Mouse (Mus musculus): ENCODE data around the gene Stradb. TPM values are rescaled to one million over a fixed set of nuclear protein-coding genes. Genes with fewer than 3 reads are reported as not detected.
"Not testable (repeated sequence)": the region's sequence is repeated elsewhere in the genome, so short reads cannot be mapped to it uniquely, and the experiment has no call there.

Gene Stradb
- polyA plus RNA-seq, 1 experiment from 2014 or later, result 23.8 TPM

- no peak overlapping the region for H3K4me3 ChIP-seq (ENCODE audit: low read depth, low read length)
- H3K9ac ChIP-seq (ENCODE audit: low read length), result no peak overlapping the region
- H3K4me1 ChIP-seq (ENCODE audit: control insufficient read depth, insufficient read depth, low read length), result peaks cover 8% of the 10 kb centered on the region; the same call in 1 of the 2 replicates
- no peak for ATAC-seq (ENCODE audit: insufficient number of reproducible peaks, low FRiP score, low TSS enrichment, low read depth)
- DNase-seq (ENCODE audit: low spot score), result no peak
- no peaks in the 10 kb centered on the region for H3K36me3 ChIP-seq (ENCODE audit: control insufficient read depth, insufficient read depth, low read length)
- H3K27me3 ChIP-seq (ENCODE audit: control insufficient read depth, insufficient read depth, low read length), result no peaks in the 10 kb centered on the region
- WGBS, result 79% methylated on average over 9 of the region's 9 CpGs
- no peaks in the 10 kb centered on the region for H3K9me3 ChIP-seq (ENCODE audit: control insufficient read depth, low read length)
- H3K27ac ChIP-seq (replicated peaks; ENCODE audit: low read depth, low read length), result no peak overlapping the region
- H3K4me2 ChIP-seq (ENCODE audit: low read depth, severe bottlenecking), result no peak overlapping the region
Measured at GRCm38 (mm10) chr1:58956229-58956628, 17.1 kb upstream of the Stradb start.

- Histone ChIP-seq H3K4me1 (ENCODE audit: control insufficient read depth, insufficient read depth, low read length) (peaks cover 7% of the 10 kb centered on the region; the same call in 1 of the 2 replicates), H3K4me3 (ENCODE audit: low read depth, low read length) (no peak overlapping the region), H3K27me3 (ENCODE audit: control insufficient read depth, insufficient read depth, low read length) (no peaks in the 10 kb centered on the region), H3K9ac (ENCODE audit: low read length) (no peak overlapping the region), H3K4me2 (ENCODE audit: low read depth, severe bottlenecking) (no peak overlapping the region), H3K9me3 (ENCODE audit: control insufficient read depth, low read length) (no peaks in the 10 kb centered on the region), H3K27ac (replicated peaks; ENCODE audit: low read depth, low read length) (no peak overlapping the region), H3K36me3 (ENCODE audit: control insufficient read depth, insufficient read depth, low read length) (no peaks in the 10 kb centered on the region)
- DNase-seq (ENCODE audit: low spot score), result no peak
- ATAC-seq (ENCODE audit: insufficient number of reproducible peaks, low FRiP score, low TSS enrichment, low read depth), result no peak
- WGBS, result 46% methylated on average over 2 of the region's 2 CpGs
Measured at GRCm38 (mm10) chr1:58957931-58958330, 15.4 kb upstream of the Stradb start.

DNA sequence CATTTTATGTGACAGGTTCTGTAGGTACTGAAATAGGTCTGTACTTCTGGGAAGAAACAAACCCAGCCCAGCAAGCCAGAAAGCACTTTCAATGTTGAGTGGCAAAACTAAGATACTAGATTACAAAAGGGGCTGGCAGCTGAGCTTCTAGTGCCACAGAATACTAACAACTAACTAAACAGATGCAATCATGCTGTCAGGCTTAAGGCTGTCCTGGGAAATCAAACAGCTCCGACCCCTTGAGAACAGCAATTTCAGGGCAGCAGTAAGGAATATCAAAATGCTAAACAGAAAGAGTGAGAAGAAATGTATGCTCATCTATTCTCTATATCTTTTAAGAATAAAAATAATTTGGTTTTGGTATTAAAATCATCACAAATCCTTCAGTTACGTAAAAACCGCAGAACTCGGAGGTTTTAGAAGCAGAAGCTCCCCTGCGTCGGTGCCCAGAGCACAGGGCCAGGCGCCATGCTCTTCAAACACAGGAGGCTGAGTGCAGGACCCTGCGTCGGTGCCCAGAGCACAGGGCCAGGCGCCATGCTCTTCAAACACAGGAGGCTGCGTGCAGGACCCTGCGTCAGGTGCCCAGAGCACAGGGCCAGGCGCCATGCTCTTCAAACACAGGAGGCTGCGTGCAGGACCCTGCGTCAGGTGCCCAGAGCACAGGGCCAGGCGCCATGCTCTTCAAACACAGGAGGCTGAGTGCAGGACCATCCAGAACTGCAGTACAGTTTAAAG, 14.4 kb upstream of the Stradb start:
- not testable (repeated sequence) for H3K4me1 ChIP-seq (ENCODE audit: control insufficient read depth, insufficient read depth, low read length); H3K9ac ChIP-seq (ENCODE audit: low read length); H3K27ac ChIP-seq (replicated peaks; ENCODE audit: low read depth, low read length); H3K4me3 ChIP-seq (ENCODE audit: low read depth, low read length); ATAC-seq (ENCODE audit: insufficient number of reproducible peaks, low FRiP score, low TSS enrichment, low read depth); H3K4me2 ChIP-seq (ENCODE audit: low read depth, severe bottlenecking); H3K9me3 ChIP-seq (ENCODE audit: control insufficient read depth, low read length); DNase-seq (ENCODE audit: low spot score); H3K27me3 ChIP-seq (ENCODE audit: control insufficient read depth, insufficient read depth, low read length); H3K36me3 ChIP-seq (ENCODE audit: control insufficient read depth, insufficient read depth, low read length)
- 89% methylated on average over 16 of the region's 16 CpGs for WGBS

GRCm38 (mm10) chr1:58959682-58960081, 13.6 kb upstream of the Stradb start:
- Histone ChIP-seq H3K36me3 (ENCODE audit: control insufficient read depth, insufficient read depth, low read length) (no peaks in the 10 kb centered on the region), H3K4me2 (ENCODE audit: low read depth, severe bottlenecking) (no peak overlapping the region), H3K4me3 (ENCODE audit: low read depth, low read length) (no peak overlapping the region), H3K9ac (ENCODE audit: low read length) (no peak overlapping the region), H3K27me3 (ENCODE audit: control insufficient read depth, insufficient read depth, low read length) (no peaks in the 10 kb centered on the region), H3K27ac (replicated peaks; ENCODE audit: low read depth, low read length) (no peak overlapping the region), H3K4me1 (ENCODE audit: control insufficient read depth, insufficient read depth, low read length) (peaks cover 7% of the 10 kb centered on the region; the same call in 1 of the 2 replicates), H3K9me3 (ENCODE audit: control insufficient read depth, low read length) (no peaks in the 10 kb centered on the region)
- WGBS, result 90% methylated on average over 2 of the region's 2 CpGs
- ATAC-seq (ENCODE audit: insufficient number of reproducible peaks, low FRiP score, low TSS enrichment, low read depth) (no peak), DNase-seq (ENCODE audit: low spot score) (no peak)

DNA sequence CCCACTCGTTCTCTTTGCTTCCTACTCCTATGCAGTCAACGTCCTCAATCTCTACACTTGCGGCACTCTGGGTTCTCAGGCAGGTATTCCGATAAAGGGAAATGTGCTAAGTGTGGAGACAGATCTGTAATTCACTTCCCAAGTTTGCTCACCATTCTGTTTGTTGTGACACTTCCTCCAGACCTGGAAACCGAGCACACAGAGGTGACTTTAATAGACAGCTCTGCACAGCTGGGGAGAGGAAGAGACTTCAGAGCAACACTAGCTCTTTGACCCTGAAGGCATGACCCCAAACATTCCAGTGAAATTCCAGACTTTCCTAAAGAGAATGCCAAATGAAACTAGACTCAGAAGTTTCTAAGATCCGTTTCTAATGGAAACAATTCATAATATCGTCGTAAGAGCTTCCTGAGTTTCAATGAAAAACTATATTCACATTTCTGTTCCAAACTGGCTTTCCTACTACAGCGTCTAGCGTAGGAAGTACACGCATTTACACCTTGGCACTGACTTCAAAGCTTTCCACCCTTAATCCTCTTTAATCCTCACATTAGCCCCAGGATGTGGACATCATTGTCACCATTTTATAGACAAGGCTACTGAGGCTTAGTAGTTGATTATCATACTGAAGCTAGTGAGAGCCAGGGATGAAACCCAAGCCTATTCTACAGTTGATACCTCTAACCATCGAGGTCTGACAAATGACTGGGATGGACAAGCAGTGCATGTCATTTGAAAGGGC, 12.0 kb upstream of the Stradb start:
- WGBS, result 57% methylated on average over 12 of the region's 12 CpGs
- Histone ChIP-seq H3K36me3 (ENCODE audit: control insufficient read depth, insufficient read depth, low read length) (no peaks in the 10 kb centered on the region), H3K27me3 (ENCODE audit: control insufficient read depth, insufficient read depth, low read length) (no peaks in the 10 kb centered on the region), H3K4me1 (ENCODE audit: control insufficient read depth, insufficient read depth, low read length) (peaks cover 7% of the 10 kb centered on the region; the same call in 1 of the 2 replicates), H3K27ac (replicated peaks; ENCODE audit: low read depth, low read length) (no peak overlapping the region), H3K9me3 (ENCODE audit: control insufficient read depth, low read length) (no peaks in the 10 kb centered on the region), H3K4me2 (ENCODE audit: low read depth, severe bottlenecking) (no peak overlapping the region), H3K4me3 (ENCODE audit: low read depth, low read length) (no peak overlapping the region), H3K9ac (ENCODE audit: low read length) (no peak overlapping the region)
- ATAC-seq (ENCODE audit: insufficient number of reproducible peaks, low FRiP score, low TSS enrichment, low read depth) (no peak), DNase-seq (ENCODE audit: low spot score) (no peak)

GRCm38 (mm10) chr1:58962418-58962817, 10.9 kb upstream of the Stradb start:
- DNase-seq (ENCODE audit: low spot score) (no peak), ATAC-seq (ENCODE audit: insufficient number of reproducible peaks, low FRiP score, low TSS enrichment, low read depth) (no peak)
- Histone ChIP-seq H3K9me3 (ENCODE audit: control insufficient read depth, low read length) (no peaks in the 10 kb centered on the region), H3K4me2 (ENCODE audit: low read depth, severe bottlenecking) (no peak overlapping the region), H3K27me3 (ENCODE audit: control insufficient read depth, insufficient read depth, low read length) (no peaks in the 10 kb centered on the region), H3K27ac (replicated peaks; ENCODE audit: low read depth, low read length) (no peak overlapping the region), H3K4me1 (ENCODE audit: control insufficient read depth, insufficient read depth, low read length) (peaks cover 7% of the 10 kb centered on the region; the same call in 1 of the 2 replicates), H3K36me3 (ENCODE audit: control insufficient read depth, insufficient read depth, low read length) (no peaks in the 10 kb centered on the region), H3K4me3 (ENCODE audit: low read depth, low read length) (no peak overlapping the region), H3K9ac (ENCODE audit: low read length) (no peak overlapping the region)
- WGBS, result 80% methylated on average over 5 of the region's 5 CpGs

- ATAC-seq (ENCODE audit: insufficient number of reproducible peaks, low FRiP score, low TSS enrichment, low read depth) (no peak), DNase-seq (ENCODE audit: low spot score) (no peak)
- Histone ChIP-seq H3K27ac (replicated peaks; ENCODE audit: low read depth, low read length) (no peak overlapping the region), H3K9ac (ENCODE audit: low read length) (no peak overlapping the region), H3K4me3 (ENCODE audit: low read depth, low read length) (no peak overlapping the region), H3K9me3 (ENCODE audit: control insufficient read depth, low read length) (no peaks in the 10 kb centered on the region), H3K4me1 (ENCODE audit: control insufficient read depth, insufficient read depth, low read length) (peaks cover 7% of the 10 kb centered on the region; the same call in 1 of the 2 replicates), H3K4me2 (ENCODE audit: low read depth, severe bottlenecking) (no peak overlapping the region), H3K27me3 (ENCODE audit: control insufficient read depth, insufficient read depth, low read length) (no peaks in the 10 kb centered on the region), H3K36me3 (ENCODE audit: control insufficient read depth, insufficient read depth, low read length) (no peaks in the 10 kb centered on the region)
Measured at GRCm38 (mm10) chr1:58962865-58963264, 10.5 kb upstream of the Stradb start.

DNA sequence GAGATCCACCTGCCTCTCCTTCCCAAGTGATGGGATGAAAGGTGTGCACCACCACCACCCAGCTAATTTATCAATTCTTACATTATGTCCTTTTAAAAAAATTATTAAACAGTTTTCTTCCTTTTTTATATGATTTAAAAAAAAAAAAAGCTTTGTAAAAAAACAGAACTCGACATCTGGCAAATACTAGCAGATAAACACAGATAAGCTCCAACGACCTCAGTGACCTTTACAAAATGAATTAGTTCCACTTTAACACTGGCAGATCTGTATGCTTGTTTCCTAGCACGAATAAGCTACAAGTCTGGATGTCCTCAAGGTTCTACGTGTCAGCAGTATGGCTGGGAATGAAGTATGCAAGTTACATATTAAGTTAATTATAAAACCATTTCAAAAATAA, 5.8 kb upstream of the Stradb start:
- DNase-seq (ENCODE audit: low spot score), result no peak
- H3K27me3 ChIP-seq (ENCODE audit: control insufficient read depth, insufficient read depth, low read length), result no peaks in the 10 kb centered on the region
- 69% methylated on average over 4 of the region's 4 CpGs for WGBS

More for the DNA sequence above, 5.8 kb upstream of the Stradb start:
- Histone ChIP-seq H3K27ac (replicated peaks; ENCODE audit: low read depth, low read length) (no peak overlapping the region), H3K4me2 (ENCODE audit: low read depth, severe bottlenecking) (no peak overlapping the region), H3K4me3 (ENCODE audit: low read depth, low read length) (no peak overlapping the region), H3K9me3 (ENCODE audit: control insufficient read depth, low read length) (no peaks in the 10 kb centered on the region), H3K9ac (ENCODE audit: low read length) (no peak overlapping the region), H3K36me3 (ENCODE audit: control insufficient read depth, insufficient read depth, low read length) (no peaks in the 10 kb centered on the region), H3K4me1 (ENCODE audit: control insufficient read depth, insufficient read depth, low read length) (0 out of 2 replicates have a peak, but pooled peaks cover 4% of the 10 kb centered on the region)
- ATAC-seq (ENCODE audit: insufficient number of reproducible peaks, low FRiP score, low TSS enrichment, low read depth), result no peak

Measured in limb, embryonic 11.5 days (tissue).